Mouse (Mus musculus) embryonic facial prominence, embryonic 15.5 days (tissue): ENCODE measurements around the gene Hspb9. TPM values are rescaled to one million over a fixed set of nuclear protein-coding genes. Genes with fewer than 3 reads are reported as not detected.

Experiments used
- ATAC-seq: fragments of 200-750 bp; cut with Nextera tagmentation; 2 replicates; pipeline ENCODE4 v1.8.0; 2017; ENCODE audit warnings: low read depth, moderate TSS enrichment; ENCODE audit not compliant: insufficient number of reproducible peaks, low FRiP score, low TSS enrichment
- H3K27ac ChIP-seq: fragments of 300-500 bp; sonication (generic); replicated peaks from 2 replicates; pipeline ENCODE4 v1.5.1; 2015; ENCODE audit warnings: mild to moderate bottlenecking, inconsistent platforms
- H3K27me3 ChIP-seq: fragments of 300-500 bp; sonication (generic); 2 replicates; pipeline ENCODE4 v1.6.1; 2015; ENCODE audit warnings: inconsistent platforms
- H3K36me3 ChIP-seq: fragments of 300-500 bp; sonication (generic); 2 replicates; pipeline ENCODE4 v1.6.1; 2015; ENCODE audit warnings: mild to moderate bottlenecking, inconsistent platforms
- H3K4me1 ChIP-seq: fragments of 300-500 bp; sonication (generic); 2 replicates; pipeline ENCODE4 v1.6.1; 2015; ENCODE audit warnings: inconsistent platforms
- H3K4me2 ChIP-seq: fragments of 300-500 bp; sonication (generic); replicated peaks from 2 replicates; pipeline ENCODE4 v1.6.1; 2015; ENCODE audit warnings: mild to moderate bottlenecking, inconsistent platforms
- H3K4me3 ChIP-seq: fragments of 300-500 bp; sonication (generic); replicated peaks from 2 replicates; pipeline ENCODE4 v1.5.1; 2015; ENCODE audit warnings: mild to moderate bottlenecking, inconsistent platforms
- H3K9ac ChIP-seq: fragments of 300-500 bp; sonication (generic); 2 replicates; pipeline ENCODE4 v1.6.1; 2015; ENCODE audit warnings: inconsistent platforms
- H3K9me3 ChIP-seq: fragments of 300-500 bp; sonication (generic); replicated peaks from 2 replicates; pipeline ENCODE4 v1.6.1; 2016; ENCODE audit warnings: inconsistent platforms
- WGBS: fragments of 180-500 bp; shearing (Covaris S2); methylation state at CpG from one replicate; pipeline ENCODE4 v1.1.7; 2015; 5-methylcytosine and 5-hydroxymethylcytosine counted together
- polyA plus RNA-seq: library from polyadenylated mRNA; unstranded; fragments of >200 nt; fragmentation: Nextera tagmentation; extraction: Ambion mirVana; gene quantifications from 2 replicates; pipeline ENCODE4 v1.2.1, GENCODE M21; 2015

Gene Hspb9
- polyA plus RNA-seq, 1 experiment from 2014 or later: not detected

- Histone ChIP-seq H3K9me3 (no peaks in the 10 kb centered on the region), H3K27me3 (no peaks in the 10 kb centered on the region), H3K4me1 (peaks cover 37% of the 10 kb centered on the region), H3K4me3 (no peak overlapping the region), H3K27ac (peak overlapping the region; percentile 59; the same call in 1 of the 2 replicates), H3K4me2 (no peak overlapping the region), H3K9ac (no peak overlapping the region), H3K36me3 (peaks cover 45% of the 10 kb centered on the region)
- WGBS: 76% methylated on average over 11 of the region's 11 CpGs
- no peak for ATAC-seq
Measured at GRCm38 (mm10) chr11:100719893-100720292, 6.2 kb downstream of the Hspb9 start.

GRCm38 (mm10) chr11:100720345-100720744, 6.7 kb downstream of the Hspb9 start:
- ATAC-seq: no peak
- Histone ChIP-seq H3K9ac (no peak overlapping the region), H3K4me2 (no peak overlapping the region), H3K27me3 (no peaks in the 10 kb centered on the region), H3K4me3 (no peak overlapping the region), H3K27ac (peak overlapping the region; percentile 59), H3K4me1 (peaks cover 41% of the 10 kb centered on the region), H3K36me3 (peaks cover 44% of the 10 kb centered on the region), H3K9me3 (no peaks in the 10 kb centered on the region)
- WGBS: 71% methylated on average over 5 of the region's 5 CpGs

GRCm38 (mm10) chr11:100721254-100721653, 7.6 kb downstream of the Hspb9 start:
- WGBS: 52% methylated on average over 4 of the region's 4 CpGs
- no peak for ATAC-seq
- no peak overlapping the region for H3K9ac ChIP-seq
- H3K27ac ChIP-seq: peak overlapping the region; percentile 65
- no peaks in the 10 kb centered on the region for H3K9me3 ChIP-seq
- no peak overlapping the region for H3K4me2 ChIP-seq
- H3K36me3 ChIP-seq: peaks cover 34% of the 10 kb centered on the region
- H3K4me1 ChIP-seq: peaks cover 43% of the 10 kb centered on the region
- no peak overlapping the region for H3K4me3 ChIP-seq
- H3K27me3 ChIP-seq: no peaks in the 10 kb centered on the region

- no peak overlapping the region for H3K4me3 ChIP-seq
- no peak overlapping the region for H3K9ac ChIP-seq
- WGBS: 55% methylated on average over 8 of the region's 8 CpGs
- H3K27me3 ChIP-seq: no peaks in the 10 kb centered on the region
- ATAC-seq: no peak
- H3K4me1 ChIP-seq: peaks cover 43% of the 10 kb centered on the region
- H3K27ac ChIP-seq: peak overlapping the region; percentile 65
- no peak overlapping the region for H3K4me2 ChIP-seq
- peaks cover 28% of the 10 kb centered on the region for H3K36me3 ChIP-seq
- H3K9me3 ChIP-seq: no peaks in the 10 kb centered on the region
Measured at GRCm38 (mm10) chr11:100721776-100722492, 8.3 kb downstream of the Hspb9 start.

- Histone ChIP-seq H3K4me2 (no peak overlapping the region), H3K27me3 (no peaks in the 10 kb centered on the region), H3K9me3 (no peaks in the 10 kb centered on the region), H3K4me3 (no peak overlapping the region), H3K4me1 (peaks cover 43% of the 10 kb centered on the region), H3K36me3 (peaks cover 21% of the 10 kb centered on the region), H3K9ac (no peak overlapping the region), H3K27ac (peak overlapping the region; percentile 65; the same call in 1 of the 2 replicates)
- ATAC-seq: no peak
- WGBS: 50% methylated on average over 2 of the region's 2 CpGs
Measured at GRCm38 (mm10) chr11:100722493-100723028, 8.9 kb downstream of the Hspb9 start.

- peaks cover 33% of the 10 kb centered on the region for H3K4me1 ChIP-seq
- H3K36me3 ChIP-seq: peaks cover 16% of the 10 kb centered on the region
- H3K27ac ChIP-seq: peak overlapping the region; percentile 1
- ATAC-seq: no peak
- no peak overlapping the region for H3K4me3 ChIP-seq
- H3K27me3 ChIP-seq: no peaks in the 10 kb centered on the region
- no peak overlapping the region for H3K9ac ChIP-seq
- 26% methylated on average over 5 of the region's 5 CpGs for WGBS
- H3K9me3 ChIP-seq: no peaks in the 10 kb centered on the region
- no peak overlapping the region for H3K4me2 ChIP-seq
Measured at GRCm38 (mm10) chr11:100724919-100725512, 11.4 kb downstream of the Hspb9 start.

- peaks cover 16% of the 10 kb centered on the region for H3K36me3 ChIP-seq
- ATAC-seq: no peak
- H3K4me1 ChIP-seq: peaks cover 17% of the 10 kb centered on the region
- no peak overlapping the region for H3K27ac ChIP-seq
- H3K4me2 ChIP-seq: no peak overlapping the region
- H3K4me3 ChIP-seq: no peak overlapping the region
- WGBS: 79% methylated on average over 3 of the region's 3 CpGs
- H3K9me3 ChIP-seq: no peaks in the 10 kb centered on the region
- no peak overlapping the region for H3K9ac ChIP-seq
- no peaks in the 10 kb centered on the region for H3K27me3 ChIP-seq
Measured at GRCm38 (mm10) chr11:100727201-100727600, 13.6 kb downstream of the Hspb9 start.

- Histone ChIP-seq H3K36me3 (peaks cover 21% of the 10 kb centered on the region), H3K4me1 (peaks cover 18% of the 10 kb centered on the region), H3K9ac (no peak overlapping the region), H3K9me3 (no peaks in the 10 kb centered on the region), H3K27me3 (no peaks in the 10 kb centered on the region), H3K4me2 (no peak overlapping the region), H3K4me3 (no peak overlapping the region), H3K27ac (no peak overlapping the region)
- no peak for ATAC-seq
- WGBS: 87% methylated on average over 6 of the region's 6 CpGs
Measured at GRCm38 (mm10) chr11:100728601-100729000, 15.0 kb downstream of the Hspb9 start.

GRCm38 (mm10) chr11:100729976-100730375, 16.3 kb downstream of the Hspb9 start:
- Histone ChIP-seq H3K9me3 (no peaks in the 10 kb centered on the region), H3K4me3 (no peak overlapping the region), H3K4me2 (no peak overlapping the region), H3K27me3 (no peaks in the 10 kb centered on the region), H3K36me3 (peaks cover 21% of the 10 kb centered on the region), H3K4me1 (peaks cover 12% of the 10 kb centered on the region), H3K27ac (no peak overlapping the region), H3K9ac (no peak overlapping the region)
- WGBS: 80% methylated on average over 4 of the region's 4 CpGs
- no peak for ATAC-seq

- Histone ChIP-seq H3K27ac (no peak overlapping the region), H3K36me3 (peaks cover 21% of the 10 kb centered on the region), H3K9ac (no peak overlapping the region), H3K4me3 (no peak overlapping the region), H3K4me1 (peaks cover 11% of the 10 kb centered on the region; the same call in 1 of the 2 replicates), H3K9me3 (no peaks in the 10 kb centered on the region), H3K4me2 (no peak overlapping the region), H3K27me3 (no peaks in the 10 kb centered on the region)
- ATAC-seq: no peak
- 88% methylated on average over 6 of the region's 6 CpGs for WGBS
Measured at GRCm38 (mm10) chr11:100730477-100731205, 17.0 kb downstream of the Hspb9 start.
